Mouse (Mus musculus): ENCODE data around the gene Tmem259.

Tmem259 gene

DNA sequence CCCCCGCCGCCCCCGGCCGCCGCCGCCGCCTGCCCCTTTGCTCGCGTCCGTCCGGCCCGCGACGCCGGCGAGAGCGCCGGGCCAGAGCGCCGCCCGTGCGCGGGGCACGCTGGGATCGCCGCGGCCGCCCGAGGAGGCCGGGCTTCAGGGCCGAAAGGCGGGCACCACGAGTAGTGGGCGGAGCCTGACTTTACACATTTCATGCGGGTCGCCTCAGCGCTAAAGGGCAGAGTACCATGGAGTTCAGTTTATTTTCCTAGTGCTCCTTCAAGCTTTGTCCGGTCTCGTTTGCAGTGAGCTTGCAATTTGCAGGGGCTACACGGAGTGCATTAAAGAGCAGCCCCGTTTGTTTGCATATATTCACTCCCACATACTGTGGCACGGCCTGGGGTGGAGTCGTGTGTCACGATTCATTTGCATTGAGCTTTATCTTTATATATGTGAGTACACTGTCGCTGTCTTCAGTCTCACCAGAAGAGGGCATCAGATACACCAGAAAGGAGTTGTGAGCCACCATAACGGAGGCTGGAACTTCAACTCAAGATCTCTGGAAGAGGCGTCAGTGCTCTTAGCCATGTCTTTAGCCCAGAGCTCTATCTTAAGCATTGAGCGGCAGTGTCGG lies at the start of gene Tmem259:
Tmem259 (minus strand) TSS at position 136 of the 622 bp plus-strand sequence.
- DNase-seq (ENCODE audit: low spot score in 2 of 2): peak; percentile 76 to 81

DNA sequence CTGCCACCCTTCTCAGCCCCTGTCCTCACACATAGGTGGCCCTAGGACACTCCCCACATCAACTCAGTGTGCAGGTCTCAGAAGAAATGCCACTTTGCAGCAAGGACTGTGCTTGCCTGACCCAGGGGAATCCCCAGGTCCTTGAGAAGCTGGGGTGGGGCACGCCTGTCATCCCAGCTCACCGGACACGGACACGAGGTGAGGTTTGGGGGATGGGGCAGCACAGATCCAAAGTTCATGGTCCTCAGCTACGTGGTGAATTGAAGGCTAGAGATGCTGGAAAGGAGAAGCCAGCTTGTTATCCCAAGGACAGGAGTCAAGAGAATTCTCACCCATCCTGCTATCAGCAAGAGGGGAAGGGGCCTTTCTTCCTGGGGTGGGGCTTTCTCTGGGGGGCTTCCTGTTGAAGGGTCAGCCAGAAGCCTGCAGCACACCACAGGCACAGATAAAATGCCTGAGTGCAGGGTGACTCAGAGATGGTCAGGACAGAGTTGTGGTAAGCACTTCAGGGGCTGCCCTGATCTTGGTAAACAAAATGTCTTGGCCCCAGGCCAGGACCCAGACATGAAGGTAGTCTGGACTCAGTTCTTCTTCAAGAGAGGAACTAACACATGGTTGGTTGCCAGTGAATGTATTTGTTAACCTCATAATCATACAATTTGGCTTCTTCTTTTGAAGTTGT lies 48.8 kb upstream of the Tmem259 start:
- no peak for DNase-seq (ENCODE audit: low spot score in 2 of 2)

DNA sequence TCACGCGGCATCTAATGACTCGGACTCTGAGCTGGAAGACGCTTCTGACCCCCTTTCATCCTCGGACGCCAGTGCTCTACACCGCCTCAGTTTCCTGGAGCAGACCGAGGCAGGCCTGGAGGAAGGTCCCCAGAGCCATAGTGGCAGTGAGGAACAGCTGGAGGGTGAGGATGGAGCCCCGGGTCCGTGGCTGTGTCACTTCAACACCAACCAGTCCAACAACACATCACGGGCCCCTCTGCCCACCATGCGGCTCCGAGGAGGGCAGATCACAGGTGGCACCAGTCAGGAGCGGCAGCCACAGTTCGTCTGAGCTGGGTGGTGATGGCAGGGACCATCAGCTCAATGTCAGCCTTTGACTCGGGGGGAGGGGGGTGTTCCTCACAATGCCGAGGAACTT lies 46.6 kb upstream of the Tmem259 start:
- DNase-seq (ENCODE audit: low spot score in 2 of 2): no peak

DNA sequence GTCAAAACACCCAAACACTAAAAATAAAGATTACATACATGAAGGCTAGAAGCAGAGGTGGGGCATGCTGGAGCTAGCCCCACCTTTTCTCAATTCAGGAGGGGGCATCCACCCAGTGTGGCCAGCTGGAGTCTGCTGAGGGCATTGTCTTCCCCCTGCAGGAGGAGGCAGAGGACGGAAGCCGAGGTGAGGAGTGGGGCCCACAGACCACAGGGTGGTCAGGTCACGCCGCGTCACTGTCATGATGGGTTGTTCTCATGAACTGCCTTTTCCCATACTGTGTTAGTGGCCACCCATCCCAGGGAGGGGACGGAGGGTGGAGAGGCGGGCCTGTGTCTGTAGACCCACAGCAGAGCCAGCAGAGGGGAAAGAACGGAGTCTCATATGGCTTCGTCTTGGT lies 46.1 kb upstream of the Tmem259 start:
- DNase-seq (ENCODE audit: low spot score in 2 of 2): no peak

GRCm38 (mm10) chr10:80028521-80028846 lies 44.4 kb upstream of the Tmem259 start:
- no peak for DNase-seq (ENCODE audit: low spot score in 2 of 2)

DNA sequence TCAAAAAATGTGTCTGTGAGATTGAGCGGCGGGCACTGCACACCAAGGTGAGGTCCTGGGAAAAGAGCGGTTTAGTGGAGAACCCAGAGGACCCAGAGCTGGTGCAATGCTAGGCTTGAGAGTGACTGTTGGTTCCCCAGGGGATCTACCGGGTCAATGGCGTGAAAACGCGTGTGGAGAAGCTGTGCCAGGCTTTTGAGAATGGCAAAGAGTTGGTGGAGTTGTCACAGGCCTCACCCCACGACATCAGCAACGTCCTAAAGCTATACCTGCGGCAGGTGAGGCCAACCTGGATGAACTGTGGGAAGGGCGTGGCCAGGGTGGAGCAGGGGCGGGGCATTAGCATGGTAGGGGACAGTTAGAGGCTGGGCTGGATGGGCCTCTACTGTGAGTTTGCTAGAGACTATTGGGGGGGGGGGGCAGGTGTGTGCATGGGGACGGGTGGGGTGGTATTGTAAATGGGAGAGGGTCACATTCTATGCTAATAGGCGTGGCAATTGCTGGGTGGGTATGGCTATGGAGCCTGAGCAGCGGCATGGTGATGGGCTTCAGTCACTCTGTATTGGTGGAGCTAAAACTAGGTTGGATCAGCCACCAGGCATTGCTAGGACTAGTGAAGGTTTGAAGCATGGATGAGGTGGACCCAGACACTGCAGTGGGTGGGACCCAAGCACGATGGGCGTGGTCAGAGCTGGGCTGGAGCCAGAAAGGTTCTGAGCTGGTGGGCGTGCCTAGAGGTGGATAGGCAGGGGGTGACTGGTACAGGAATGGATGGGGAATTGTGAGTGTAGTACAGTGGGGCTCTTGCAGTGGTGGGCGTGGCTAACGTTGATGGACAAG lies 43.8 kb upstream of the Tmem259 start:
- DNase-seq (ENCODE audit: low spot score in 2 of 2): no peak

- no peak for DNase-seq (ENCODE audit: low spot score in 2 of 2)
These were observed 41.8 kb upstream of the Tmem259 start for GRCm38 (mm10) chr10:80025889-80026288.

DNA sequence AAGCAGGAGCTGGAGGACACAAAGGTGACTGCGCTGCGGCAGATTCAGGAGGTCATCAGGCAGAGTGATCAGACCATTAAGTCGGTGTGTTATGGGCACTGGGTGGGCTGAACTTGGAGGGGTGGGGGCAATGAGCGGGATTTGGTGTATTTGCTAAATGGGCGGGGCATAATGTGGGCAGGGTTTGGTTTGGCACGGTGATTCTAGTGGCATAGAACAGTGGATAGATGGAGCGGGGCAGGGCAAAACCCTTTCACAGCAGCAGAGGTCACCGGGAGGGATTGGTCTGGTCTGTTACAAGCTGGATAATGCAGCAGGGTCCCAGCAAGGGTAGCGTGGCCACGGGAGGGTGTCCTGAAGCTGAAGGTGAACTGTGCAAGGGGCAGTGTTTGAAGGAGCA lies 41.3 kb upstream of the Tmem259 start:
- DNase-seq (ENCODE audit: low spot score in 2 of 2): no peak

- DNase-seq (ENCODE audit: low spot score in 2 of 2): no peak
These were observed 40.9 kb upstream of the Tmem259 start for GRCm38 (mm10) chr10:80025044-80025347.

GRCm38 (mm10) chr10:80024229-80025043 lies 40.3 kb upstream of the Tmem259 start:
- DNase-seq (ENCODE audit: low spot score in 2 of 2): no peak

DNA sequence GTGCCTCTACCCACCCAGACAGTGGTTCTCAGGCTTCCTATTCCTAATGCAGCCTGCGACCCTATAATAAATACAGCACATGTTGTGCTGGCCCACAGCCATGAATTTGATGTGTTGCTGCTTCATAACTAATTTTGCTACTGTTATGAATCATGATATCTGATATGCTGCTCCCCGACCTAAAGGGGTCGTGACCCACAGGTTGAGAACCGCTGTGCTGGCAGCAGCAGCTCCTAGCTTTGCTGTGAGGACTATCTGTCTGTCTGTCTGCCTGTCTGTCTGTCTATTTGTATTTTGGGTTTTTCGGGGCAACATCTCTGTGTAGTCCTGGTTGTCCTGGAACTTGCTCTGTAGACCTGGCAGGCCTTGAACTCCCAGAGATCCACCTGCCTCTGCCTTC lies 39.6 kb upstream of the Tmem259 start:
- DNase-seq (ENCODE audit: low spot score in 2 of 2): no peak

DNA sequence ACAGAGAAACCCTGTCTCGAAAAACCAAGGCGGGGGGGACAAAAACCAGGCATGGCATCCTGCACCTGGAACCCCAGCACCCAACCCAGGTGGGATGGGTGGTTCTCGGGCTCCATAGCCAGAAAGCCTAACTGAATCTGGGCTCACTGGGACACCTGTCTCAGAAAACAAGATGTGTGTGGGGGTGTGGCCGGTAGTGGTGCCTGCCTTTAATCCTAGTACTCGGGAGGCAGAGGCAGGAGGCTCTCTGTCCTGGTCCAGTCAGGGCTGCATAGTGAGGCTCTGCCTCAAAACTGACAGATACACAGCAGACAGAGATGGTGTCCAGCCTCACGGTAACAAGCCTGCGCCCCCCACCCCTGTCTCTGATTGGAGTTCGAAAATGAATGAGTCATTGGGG lies 38.7 kb upstream of the Tmem259 start:
- DNase-seq (ENCODE audit: low spot score in 2 of 2): no peak

DNA sequence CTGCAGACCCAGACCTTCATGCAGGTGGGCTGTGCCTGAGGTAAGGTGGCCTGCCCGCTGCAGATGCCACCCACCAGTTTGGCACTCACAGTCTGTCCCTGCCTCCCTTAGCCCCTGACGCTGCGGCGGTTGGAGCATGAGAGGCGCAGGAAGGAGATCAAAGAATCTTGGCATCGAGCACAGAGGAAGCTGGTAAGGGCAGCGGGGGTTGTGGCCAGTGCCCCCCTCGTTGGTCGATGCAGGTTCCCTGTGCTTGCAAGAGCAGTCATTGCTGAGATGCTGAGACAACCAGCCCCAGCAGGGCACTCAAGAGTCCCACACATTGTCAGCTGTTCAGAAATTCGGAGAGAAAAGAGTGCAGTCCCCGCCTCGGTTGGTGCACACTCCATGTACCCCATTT lies 38.0 kb upstream of the Tmem259 start:
- DNase-seq (ENCODE audit: low spot score in 2 of 2): no peak

- no peak for DNase-seq (ENCODE audit: low spot score in 2 of 2)
These were observed 37.2 kb upstream of the Tmem259 start for GRCm38 (mm10) chr10:80021320-80021641.

GRCm38 (mm10) chr10:80020603-80021319 lies 36.6 kb upstream of the Tmem259 start:
- no peak for DNase-seq (ENCODE audit: low spot score in 2 of 2)

- no peak for DNase-seq (ENCODE audit: low spot score in 2 of 2)
These were observed 36.1 kb upstream of the Tmem259 start for GRCm38 (mm10) chr10:80020191-80020590.

DNA sequence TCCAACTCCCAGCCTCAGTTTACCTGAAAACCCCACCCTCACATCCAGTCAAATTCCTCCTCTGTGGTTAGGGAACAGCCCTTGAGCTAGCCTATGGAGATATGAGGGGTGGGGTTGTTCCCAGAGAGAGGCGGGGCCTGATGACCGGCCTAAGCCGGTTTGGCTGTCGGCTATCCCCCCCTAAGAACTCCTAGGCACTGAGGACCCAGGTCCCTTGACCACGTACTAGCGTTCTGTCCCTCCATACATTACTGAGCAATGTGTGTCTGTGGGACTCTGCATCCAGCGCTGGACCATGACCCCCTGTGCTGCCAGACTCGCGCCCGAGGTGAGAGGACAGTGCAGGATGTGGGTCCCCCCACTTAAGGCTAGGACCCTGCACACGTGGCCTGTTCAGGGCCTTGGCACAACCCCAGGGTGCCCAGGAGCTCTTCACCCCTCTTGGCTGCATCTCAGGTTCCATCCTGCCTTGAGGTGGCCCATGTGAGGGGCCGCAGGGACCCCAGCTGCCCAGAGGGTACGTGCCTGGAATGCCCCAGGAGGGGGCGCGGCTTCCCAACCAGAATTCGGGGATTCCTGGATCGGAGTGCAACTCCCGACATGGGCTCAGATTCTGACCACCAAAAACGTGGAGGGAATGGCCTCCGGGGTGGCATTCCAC lies 35.5 kb upstream of the Tmem259 start:
- no peak for DNase-seq (ENCODE audit: low spot score in 2 of 2)

DNA sequence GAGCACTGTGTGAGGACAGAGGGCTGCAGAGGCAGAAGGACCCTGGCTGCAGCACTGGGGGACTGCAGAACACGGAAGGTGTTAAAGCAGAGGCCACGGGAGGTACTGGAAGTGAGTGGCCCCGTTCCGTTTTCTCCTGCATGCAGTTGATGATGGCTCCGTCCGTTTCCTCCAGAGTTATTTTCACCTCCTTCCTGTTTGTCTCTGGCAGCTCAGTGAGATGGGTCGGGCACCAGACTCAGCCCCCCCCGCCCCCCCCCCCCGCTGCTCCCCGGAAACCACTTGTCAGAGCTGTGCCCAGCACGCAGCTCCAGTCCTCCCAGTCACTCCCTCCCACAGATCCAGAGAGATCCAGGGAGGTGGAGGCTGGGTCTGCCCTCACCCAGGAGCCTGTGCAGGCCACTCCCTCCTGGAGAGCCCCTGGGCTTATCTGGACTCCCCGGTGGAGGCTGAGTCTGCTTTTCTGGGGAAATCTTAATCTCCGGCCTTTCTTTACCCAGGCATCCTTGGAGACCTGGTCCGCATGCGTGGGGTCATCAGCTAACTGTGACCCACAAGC lies 34.7 kb upstream of the Tmem259 start:
- no peak for DNase-seq (ENCODE audit: low spot score in 2 of 2)

- DNase-seq (ENCODE audit: low spot score in 2 of 2): no peak
These were observed 33.6 kb upstream of the Tmem259 start for GRCm38 (mm10) chr10:80017771-80018170.

DNA sequence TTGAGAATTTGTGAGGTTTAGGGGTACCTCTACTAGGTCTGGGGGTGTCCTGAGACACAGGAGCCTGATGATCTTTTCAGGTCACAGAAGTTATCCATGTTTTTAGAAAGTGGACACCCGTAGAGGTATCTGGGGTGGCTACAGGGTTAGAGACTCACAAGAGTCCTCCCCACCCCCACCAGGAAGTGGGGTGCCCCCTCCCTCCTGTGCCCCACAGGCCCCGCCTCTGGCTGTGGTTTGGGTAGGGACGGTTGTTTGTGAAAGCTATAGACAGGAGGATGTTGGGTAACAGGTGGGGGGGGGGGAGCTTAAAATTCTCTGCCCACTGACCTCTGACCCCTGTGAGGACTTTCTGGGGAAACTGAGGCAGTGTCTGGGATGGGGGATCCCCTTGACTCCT lies 33.2 kb upstream of the Tmem259 start:
- no peak for DNase-seq (ENCODE audit: low spot score in 2 of 2)

- no peak for DNase-seq (ENCODE audit: low spot score in 2 of 2)
These were observed 32.8 kb upstream of the Tmem259 start for GRCm38 (mm10) chr10:80016931-80017330.
